Mouse (Mus musculus) megakaryocyte progenitor cell, adult 5-6 weeks (primary cell): ENCODE measurements at regions not wholly inside any gene's neighbourhood (a gene's known extent, or its start where the extent isn't known, plus 50 kb on each side); places are given as distances from the start of the nearest gene placed in this dataset.
A peak's percentile ranks its signal among the peaks of the same experiment; 100 is the strongest.

Experiments
- ATAC-seq: replicated peaks from 2 replicates; pipeline ENCODE4 v1.8.0; 2016; ENCODE audit warnings: mild to moderate bottlenecking, moderate TSS enrichment, inconsistent platforms; ENCODE audit not compliant: poor library complexity

DNA sequence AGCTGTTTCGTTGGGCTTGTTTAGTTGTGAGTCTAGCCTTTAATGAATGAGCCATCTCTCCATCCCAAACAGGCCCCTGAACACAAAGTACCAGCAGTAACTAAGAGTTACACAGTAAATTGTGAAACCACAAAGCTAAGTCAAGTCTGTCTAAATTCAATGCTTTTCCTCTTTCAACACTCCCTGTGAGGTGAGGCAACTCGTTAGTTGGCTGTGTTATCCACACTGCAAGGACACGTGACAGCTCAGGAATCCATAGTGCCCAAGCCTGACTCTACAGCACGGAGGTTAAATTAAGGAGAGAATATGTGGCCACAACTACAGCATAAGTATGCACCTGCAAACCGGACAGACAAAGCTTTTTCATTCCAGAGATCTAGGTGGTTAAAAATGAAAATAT, 54.9 kb upstream of the Gm45716 start:
- ATAC-seq = peak; percentile 87

DNA sequence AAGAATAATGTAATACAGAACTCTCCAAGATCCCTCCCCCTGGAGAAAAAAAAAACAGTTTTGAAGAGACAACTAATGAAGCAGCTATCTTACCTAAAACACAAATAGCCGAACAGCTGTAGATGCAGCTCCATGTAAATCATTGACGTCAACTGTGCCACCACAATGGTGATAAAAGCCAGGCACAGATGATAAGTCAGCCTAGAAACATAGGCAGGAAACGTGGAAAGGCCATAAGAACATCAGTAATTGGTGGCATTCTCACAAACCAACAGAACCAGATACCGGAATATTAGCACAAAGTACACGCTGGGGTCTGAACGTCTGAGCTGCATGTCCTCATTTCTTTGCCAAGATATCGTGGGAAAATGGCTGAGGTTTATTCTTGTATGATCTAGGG, 51.2 kb upstream of the Gm45716 start:
- ATAC-seq = no peak
